Mouse (Mus musculus) hindbrain, postnatal 0 days (tissue): ENCODE results near the gene Epc2. TPM values are rescaled to one million over a fixed set of nuclear protein-coding genes. Genes with fewer than 3 reads are reported as not detected.

ENCODE experiments used
- ATAC-seq: fragments of 200-750 bp; cut with Nextera tagmentation; 2 replicates; pipeline ENCODE4 v1.8.0; 2017; ENCODE audit warnings: mild to moderate bottlenecking, moderate TSS enrichment, moderate library complexity
- DNase-seq: peaks from one replicate; pipeline ENCODE4 v3.0.0-alpha.2; 2015; ENCODE audit warnings: low spot score
- H3K27ac ChIP-seq: fragments of 300-500 bp; sonication (generic); 2 replicates; pipeline ENCODE4 v1.5.1; 2014; ENCODE audit warnings: mild to moderate bottlenecking
- H3K27me3 ChIP-seq: fragments of 300-500 bp; sonication (generic); 2 replicates; pipeline ENCODE4 v1.6.1; 2014; ENCODE audit warnings: low read length, mixed read lengths; ENCODE audit not compliant: insufficient read depth
- H3K36me3 ChIP-seq: fragments of 300-500 bp; sonication (generic); 2 replicates; pipeline ENCODE4 v1.6.1; 2014; ENCODE audit warnings: low read length, mixed read lengths; ENCODE audit not compliant: insufficient read depth
- H3K4me1 ChIP-seq: fragments of 300-500 bp; sonication (generic); 2 replicates; pipeline ENCODE4 v1.6.1; 2014; ENCODE audit warnings: antibody characterized with exemption, low read length, mixed read lengths; ENCODE audit not compliant: insufficient read depth
- H3K4me2 ChIP-seq: fragments of 300-500 bp; sonication (generic); 2 replicates; pipeline ENCODE4 v1.6.1; 2014; ENCODE audit warnings: low read depth, mild to moderate bottlenecking, low read length, moderate library complexity, mixed read lengths
- H3K4me3 ChIP-seq: fragments of 300-500 bp; sonication (generic); 2 replicates; pipeline ENCODE4 v1.5.1; 2014; ENCODE audit warnings: low read length
- H3K9ac ChIP-seq: fragments of 300-500 bp; sonication (generic); replicated peaks from 2 replicates; pipeline ENCODE4 v1.6.1; 2014; ENCODE audit warnings: mild to moderate bottlenecking, low read length, moderate library complexity, mixed read lengths
- H3K9me3 ChIP-seq: fragments of 300-500 bp; sonication (generic); 2 replicates; pipeline ENCODE4 v1.6.1; 2016; ENCODE audit warnings: low read length, mixed read lengths
- CTCF ChIP-seq: IDR thresholded peaks from 2 replicates; pipeline ENCODE4 v1.5.1; 2016; ENCODE audit warnings: antibody characterized with exemption, control low read depth, low read depth
- WGBS: fragments of 180-500 bp; shearing (Covaris S2); extraction: QIAGEN DNeasy Blood & Tissue Kit; methylation state at CpG from one replicate; pipeline ENCODE4 v1.1.7; 2014; 5-methylcytosine and 5-hydroxymethylcytosine counted together
- polyA plus RNA-seq: library from polyadenylated mRNA; unstranded; fragments of >200 nt; fragmentation: Nextera tagmentation; extraction: Ambion mirVana; gene quantifications from 2 replicates; pipeline ENCODE4 v1.2.1, GENCODE M21; 2015
- total RNA-seq: library from RNA; depleted of rRNA; stranded (reverse); fragments of >200 nt; gene quantifications from 2 replicates; pipeline ENCODE4 v1.2.3, GENCODE M21; 2014

Gene Epc2
- total and polyA plus RNA-seq, 2 experiments from 2014 or later = 7.8 to 28.6 TPM

DNA sequence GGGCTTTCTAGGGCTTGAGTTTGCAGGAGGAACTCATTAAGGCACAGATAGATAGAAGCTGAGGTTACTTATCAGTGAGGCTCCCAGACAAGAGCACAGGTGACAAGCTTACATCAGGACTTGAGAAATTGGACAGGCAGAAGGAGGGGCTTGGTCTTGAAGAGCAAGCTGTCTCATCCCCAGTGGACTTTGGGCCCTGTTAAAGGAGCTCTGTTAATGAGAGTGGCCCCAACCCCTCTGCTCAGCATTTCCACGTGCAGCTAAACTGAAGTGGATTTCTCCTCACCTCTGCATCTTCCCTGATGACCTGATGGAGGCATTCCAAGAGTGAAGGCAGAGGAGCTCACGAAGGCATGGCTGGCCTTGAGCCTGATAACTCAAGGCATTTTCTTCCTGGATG, 27.4 kb upstream of the Epc2 start:
- H3K4me2 ChIP-seq = no peak overlapping the region
- ATAC-seq = no peak
- H3K4me3 ChIP-seq = no peak overlapping the region
- no peaks in the 10 kb centered on the region for H3K36me3 ChIP-seq
- H3K9ac ChIP-seq = no peak overlapping the region
- H3K27ac ChIP-seq = no peak overlapping the region
- TF ChIP-seq CTCF = no peak
- H3K4me1 ChIP-seq = no peaks in the 10 kb centered on the region
- no peak for DNase-seq
- H3K27me3 ChIP-seq = no peaks in the 10 kb centered on the region
- WGBS = 55% methylated on average over 2 of the region's 2 CpGs
- H3K9me3 ChIP-seq = no peaks in the 10 kb centered on the region

DNA sequence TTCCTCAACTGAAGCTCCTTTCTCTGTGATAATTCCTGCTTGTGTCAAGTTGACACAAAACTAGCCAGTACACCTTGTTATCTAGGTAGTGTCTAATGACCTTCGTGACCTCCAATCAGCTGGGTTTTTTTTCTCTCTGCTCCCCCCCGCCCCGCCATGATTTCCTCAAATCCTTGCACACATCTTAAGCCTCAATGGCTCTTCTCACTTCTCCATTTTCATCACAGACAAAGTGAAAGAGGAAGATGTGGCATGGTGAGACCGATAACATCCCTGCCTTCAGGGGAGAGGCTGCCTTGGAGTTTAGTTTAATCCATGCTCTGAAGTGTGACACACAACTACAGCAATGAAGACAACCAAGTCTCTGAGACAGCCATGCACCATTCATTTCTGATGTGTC, 26.5 kb upstream of the Epc2 start:
- Histone ChIP-seq H3K9ac (no peak overlapping the region), H3K4me3 (no peak overlapping the region), H3K4me2 (no peak overlapping the region), H3K27me3 (no peaks in the 10 kb centered on the region), H3K27ac (no peak overlapping the region), H3K4me1 (no peaks in the 10 kb centered on the region), H3K36me3 (no peaks in the 10 kb centered on the region), H3K9me3 (no peaks in the 10 kb centered on the region)
- no peak for TF ChIP-seq CTCF
- no peak for ATAC-seq
- 86% methylated on average over 4 of the region's 4 CpGs for WGBS
- no peak for DNase-seq

DNA sequence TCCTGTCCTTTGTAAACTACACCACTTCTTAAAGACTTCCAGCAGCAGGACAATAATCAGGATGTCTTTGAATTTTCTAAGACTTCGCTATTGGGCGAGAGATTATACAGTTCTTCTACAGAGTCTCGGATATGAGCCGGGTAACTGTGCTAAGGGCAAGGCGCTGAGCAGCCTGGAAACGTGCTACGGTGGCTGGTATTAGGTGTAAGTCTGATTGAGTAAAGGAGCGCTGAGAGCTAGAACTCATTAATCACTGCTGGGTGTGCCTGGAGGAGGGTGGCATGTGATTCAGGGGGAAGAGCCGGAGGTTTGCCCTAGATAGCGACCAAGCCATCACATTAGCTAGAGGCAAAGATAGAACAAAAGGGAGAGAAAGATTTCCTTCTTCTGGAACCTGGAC, 25.1 kb upstream of the Epc2 start:
- DNase-seq (no peak), ATAC-seq (no peak; the same call in 1 of the 2 replicates)
- TF ChIP-seq CTCF = no peak
- Histone ChIP-seq H3K9ac (no peak overlapping the region), H3K36me3 (no peaks in the 10 kb centered on the region), H3K4me1 (no peaks in the 10 kb centered on the region), H3K9me3 (no peaks in the 10 kb centered on the region), H3K27ac (no peak overlapping the region), H3K27me3 (no peaks in the 10 kb centered on the region), H3K4me2 (no peak overlapping the region), H3K4me3 (no peak overlapping the region)
- 78% methylated on average over 10 of the region's 10 CpGs for WGBS

DNA sequence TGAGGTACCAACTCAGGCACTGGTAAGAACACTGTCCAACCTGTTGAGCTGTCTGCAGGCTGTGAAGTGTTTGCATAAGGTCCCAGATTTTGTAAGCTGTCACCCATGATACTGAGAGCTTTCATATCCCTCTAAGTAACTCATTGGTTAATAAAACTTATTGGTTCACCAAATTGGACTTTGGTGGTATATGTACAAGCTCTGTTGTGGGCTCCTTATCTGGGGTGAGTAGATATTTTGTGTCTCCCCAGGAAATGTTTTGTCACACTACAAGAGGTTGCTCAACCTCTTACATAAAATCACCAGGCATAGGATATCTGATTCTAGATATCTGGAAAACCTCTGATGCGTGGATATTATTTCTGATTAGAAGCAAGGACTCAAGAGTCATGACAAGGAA, 20.3 kb upstream of the Epc2 start:
- DNase-seq = no peak
- TF ChIP-seq CTCF = no peak
- Histone ChIP-seq H3K36me3 (no peaks in the 10 kb centered on the region), H3K4me1 (no peaks in the 10 kb centered on the region), H3K4me2 (no peak overlapping the region), H3K9me3 (no peaks in the 10 kb centered on the region), H3K27me3 (no peaks in the 10 kb centered on the region), H3K4me3 (no peak overlapping the region), H3K9ac (no peak overlapping the region), H3K27ac (no peak overlapping the region)
- ATAC-seq = no peak
- WGBS = 90% methylated on average over 1 of the region's 1 CpGs

DNA sequence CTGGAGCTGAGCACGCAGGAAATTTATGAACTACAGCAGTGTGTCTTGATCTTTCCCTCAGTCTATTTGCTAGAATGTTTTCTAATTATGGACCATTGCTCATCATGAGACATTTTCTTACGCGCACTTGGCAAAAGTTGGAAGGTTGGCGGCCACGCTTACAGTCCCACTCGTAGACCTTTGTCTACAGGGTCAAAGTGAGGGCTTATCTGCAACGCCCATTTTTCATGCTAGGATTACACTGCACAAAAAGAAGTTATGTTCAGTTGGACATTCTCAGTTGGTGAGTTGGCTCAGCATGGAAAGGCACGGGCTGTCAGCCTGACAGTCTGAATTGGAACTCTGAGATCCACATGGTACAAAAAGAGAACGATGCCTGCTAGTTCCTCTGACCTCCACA, 18.1 kb upstream of the Epc2 start:
- TF ChIP-seq CTCF = no peak
- H3K9ac ChIP-seq = no peak overlapping the region

DNA sequence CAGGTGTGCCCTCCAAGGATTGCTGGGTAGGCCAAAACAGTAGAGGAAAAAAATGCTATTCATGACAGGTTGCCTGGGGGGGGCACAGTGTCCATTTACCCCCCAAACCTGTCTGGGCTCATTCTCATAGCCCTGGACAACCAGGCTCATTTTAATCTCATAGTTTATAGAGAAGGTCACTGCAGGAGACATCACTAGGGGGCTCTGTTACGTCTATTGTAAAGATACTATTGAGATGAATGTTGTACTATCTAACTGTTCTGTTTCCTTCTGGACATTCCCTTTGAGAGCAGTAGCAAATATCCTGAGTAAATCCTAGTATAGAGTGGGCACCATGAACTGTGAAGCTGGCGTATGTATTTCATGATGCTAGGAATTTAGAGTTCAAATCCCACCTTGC, 5.0 kb upstream of the Epc2 start:
- DNase-seq (no peak), ATAC-seq (no peak)
- Histone ChIP-seq H3K9me3 (no peaks in the 10 kb centered on the region), H3K4me2 (no peak overlapping the region), H3K4me1 (no peaks in the 10 kb centered on the region), H3K27me3 (no peaks in the 10 kb centered on the region), H3K36me3 (no peaks in the 10 kb centered on the region), H3K9ac (no peak overlapping the region), H3K27ac (no peak overlapping the region), H3K4me3 (no peak overlapping the region)
- TF ChIP-seq CTCF = no peak
- WGBS = 66% methylated on average over 2 of the region's 2 CpGs

More for the DNA sequence above, 18.1 kb upstream of the Epc2 start:
- DNase-seq (no peak), ATAC-seq (no peak)
- H3K27ac ChIP-seq = no peak overlapping the region
- no peak overlapping the region for H3K4me2 ChIP-seq
- no peaks in the 10 kb centered on the region for H3K27me3 ChIP-seq
- no peak overlapping the region for H3K4me3 ChIP-seq
- WGBS = 54% methylated on average over 9 of the region's 9 CpGs
- H3K4me1 ChIP-seq = no peaks in the 10 kb centered on the region
- H3K9me3 ChIP-seq = no peaks in the 10 kb centered on the region
- no peaks in the 10 kb centered on the region for H3K36me3 ChIP-seq

DNA sequence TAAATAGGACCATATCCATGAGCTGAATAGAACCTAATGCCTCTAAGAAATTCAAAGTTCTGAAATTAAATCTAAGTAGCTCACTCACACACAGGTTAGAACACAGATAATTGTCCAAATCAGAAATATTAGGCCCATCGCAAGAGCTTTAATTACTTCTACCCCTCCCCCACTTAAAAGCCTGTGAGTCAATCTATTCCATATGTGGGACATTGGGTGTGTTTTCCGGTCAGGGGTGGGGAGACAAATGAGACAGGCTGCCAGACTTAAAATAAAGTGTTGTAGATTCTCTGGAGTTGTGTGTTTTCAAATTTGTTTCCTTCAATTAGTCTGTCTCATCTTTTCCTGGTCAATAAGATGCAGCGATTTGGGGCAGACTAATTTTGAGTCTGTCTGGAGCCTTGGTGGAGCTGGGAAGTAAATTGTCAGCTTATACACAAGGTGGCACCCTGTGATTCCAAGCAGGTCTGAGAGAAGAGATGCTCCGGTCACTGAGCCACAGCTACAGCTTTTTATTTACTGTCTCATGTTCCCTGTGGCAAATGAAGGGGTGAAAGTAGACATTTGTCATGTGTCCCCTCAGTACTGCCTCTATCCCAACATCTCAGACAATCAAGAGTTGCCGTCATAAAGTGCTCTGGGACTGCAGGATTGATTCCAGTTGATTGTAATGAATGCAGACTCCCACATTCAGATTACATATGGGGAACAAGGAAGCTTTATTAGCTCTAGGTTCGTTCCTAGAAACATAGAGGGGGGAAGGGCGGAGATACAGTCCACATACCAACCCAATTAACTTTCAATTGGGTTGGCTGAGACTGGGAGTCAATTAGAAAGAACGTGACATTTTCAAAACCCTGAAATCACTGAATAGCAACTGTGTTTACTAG, 3.5 kb upstream of the Epc2 start:
- no peaks in the 10 kb centered on the region for H3K9me3 ChIP-seq
- no peaks in the 10 kb centered on the region for H3K4me1 ChIP-seq
- DNase-seq (peak; percentile 64), ATAC-seq (no peak)
- no peaks in the 10 kb centered on the region for H3K27me3 ChIP-seq
- 0 out of 2 replicates have a peak overlapping the region, but pooled peaks have one; percentile 5 for H3K9ac ChIP-seq
- H3K4me2 ChIP-seq = no peak overlapping the region
- 45% methylated on average over 8 of the region's 8 CpGs for WGBS
- H3K36me3 ChIP-seq = no peaks in the 10 kb centered on the region
- H3K4me3 ChIP-seq = no peak overlapping the region
- no peak overlapping the region for H3K27ac ChIP-seq
- peak; percentile 69 for TF ChIP-seq CTCF
